Mouse (Mus musculus): ENCODE data around the gene Tmem248. TPM values are rescaled to one million over a fixed set of nuclear protein-coding genes. Genes with fewer than 3 reads are reported as not detected.

The Tmem248 gene
- total RNA-seq, 2 experiments from 2014 or later: 39.0 to 41.0 TPM

DNA sequence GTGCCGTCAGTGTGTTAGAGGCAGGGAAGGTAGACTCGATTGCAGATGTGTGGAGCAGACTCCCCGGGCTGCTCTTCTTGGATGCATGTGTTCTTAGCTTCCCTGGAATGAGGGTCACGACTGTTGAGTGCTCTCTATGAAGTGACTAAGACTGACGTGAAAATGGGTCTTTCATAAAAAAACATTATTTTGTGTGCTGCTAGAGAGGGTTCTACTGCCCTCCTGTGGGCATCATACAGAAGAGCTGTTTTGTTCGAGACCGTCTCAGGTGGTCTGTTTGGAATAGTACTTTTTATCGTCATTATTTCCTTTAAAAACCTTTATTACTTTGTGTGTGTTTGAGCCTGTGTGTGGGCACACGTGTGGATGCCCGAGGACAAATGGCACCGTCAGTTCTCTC, 46.6 kb downstream of the Tmem248 start:
- no peak for DNase-seq

DNA sequence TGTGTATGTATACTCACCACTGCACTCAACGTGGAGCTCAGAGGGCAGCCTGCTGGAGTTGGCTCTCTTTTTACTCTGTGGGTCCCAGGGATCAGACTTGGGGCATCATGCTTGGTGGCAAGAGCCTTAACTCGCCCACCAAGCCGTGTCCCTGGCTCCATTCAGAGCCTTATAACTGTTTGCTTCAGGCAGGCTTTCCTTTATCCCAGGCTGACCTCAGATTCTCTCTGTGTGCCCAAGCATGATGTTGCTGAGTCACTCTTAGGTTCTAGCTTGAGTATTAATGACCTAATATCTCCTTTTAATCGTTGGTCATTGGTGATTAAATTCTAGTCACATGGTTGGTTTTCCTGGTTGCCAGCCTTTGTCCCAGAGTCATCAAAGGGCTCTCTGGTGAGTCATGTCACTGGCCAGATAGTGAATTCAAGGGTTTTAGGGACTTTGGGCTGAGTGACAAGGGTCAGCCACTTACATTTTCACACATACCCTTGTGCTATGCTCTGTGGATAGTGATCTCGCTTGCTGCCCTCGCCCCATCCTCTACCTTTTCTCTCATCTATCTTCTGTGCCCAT, 47.6 kb downstream of the Tmem248 start:
- no peak for DNase-seq

DNA sequence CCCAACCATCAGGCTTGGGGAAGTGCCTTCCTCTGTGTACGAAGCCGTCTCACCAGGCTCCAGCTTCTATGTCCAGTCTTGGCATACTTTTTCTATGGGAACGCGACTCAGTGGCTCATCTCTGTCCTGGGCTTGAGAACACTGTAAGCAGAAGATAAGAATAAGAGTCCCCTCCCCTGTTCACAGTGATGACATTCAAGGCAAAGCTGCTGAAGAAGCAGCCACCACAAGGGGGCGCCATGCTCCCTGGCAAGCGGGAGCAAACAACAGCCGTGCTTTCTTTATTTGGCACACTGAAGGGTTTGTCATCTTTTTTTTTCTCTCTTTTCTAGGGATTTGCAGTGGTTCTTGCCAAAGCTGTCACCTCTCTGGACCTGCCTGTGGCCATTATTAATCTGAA, 49.8 kb downstream of the Tmem248 start:
- DNase-seq: no peak

DNA sequence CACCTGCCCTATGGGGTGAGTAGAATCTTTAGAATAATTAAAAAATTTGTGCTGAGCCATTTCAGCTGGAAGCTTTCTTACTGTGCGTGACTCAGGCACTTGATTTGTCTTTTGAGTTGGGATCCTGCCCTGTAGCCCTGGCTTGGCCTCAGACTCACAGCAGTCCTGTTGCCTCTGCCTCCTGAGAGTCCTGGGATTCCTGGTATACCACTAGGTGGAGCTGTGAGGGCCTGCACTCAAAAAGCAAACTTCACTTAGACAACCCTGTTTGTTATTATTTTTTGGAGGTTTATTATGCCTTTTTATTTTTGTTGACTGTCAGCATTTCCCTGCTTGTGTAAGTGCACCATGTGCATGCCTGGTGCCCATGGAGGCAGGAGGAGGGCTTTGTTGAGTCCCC, 50.4 kb downstream of the Tmem248 start:
- no peak for DNase-seq

DNA sequence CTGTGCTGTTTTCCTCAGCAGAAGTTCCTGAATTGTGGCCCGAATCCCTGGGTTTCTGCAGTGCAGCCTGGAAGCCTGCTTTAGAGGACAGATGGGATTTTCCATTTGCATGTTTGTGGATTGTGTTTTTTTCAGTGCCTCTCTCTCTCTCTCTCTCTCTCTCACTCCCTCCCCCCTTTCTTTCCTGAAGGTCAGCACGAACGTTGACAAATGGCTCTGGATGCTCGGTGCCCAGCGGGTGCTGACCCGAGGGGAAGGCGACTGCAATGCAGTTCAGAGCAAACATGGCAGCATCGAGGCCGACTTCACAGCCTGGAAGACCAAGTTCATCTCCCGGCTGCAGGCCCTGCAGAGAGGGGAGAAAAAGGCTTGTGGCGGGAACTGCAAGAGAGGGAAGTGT, 52.1 kb downstream of the Tmem248 start:
- no peak for DNase-seq

DNA sequence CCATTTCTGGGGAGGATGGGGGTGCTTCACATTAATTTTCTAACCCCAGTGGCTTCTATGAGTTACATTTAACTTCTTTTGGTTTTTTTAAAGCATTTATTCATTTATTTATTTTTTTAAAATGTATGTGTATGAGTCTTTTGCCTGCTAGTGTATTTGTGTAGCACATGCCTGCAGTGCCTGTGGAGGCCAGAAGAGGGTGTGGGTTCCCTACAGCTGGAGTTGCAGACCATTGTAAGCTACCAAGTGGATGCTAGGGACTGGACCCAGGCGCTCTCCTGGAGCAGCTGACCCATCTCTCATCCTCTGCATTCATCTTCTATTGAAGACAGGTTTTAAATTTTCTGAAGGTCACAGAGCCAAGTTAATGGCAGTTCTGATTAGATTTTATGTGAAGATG, 55.5 kb downstream of the Tmem248 start:
- no peak for DNase-seq

DNA sequence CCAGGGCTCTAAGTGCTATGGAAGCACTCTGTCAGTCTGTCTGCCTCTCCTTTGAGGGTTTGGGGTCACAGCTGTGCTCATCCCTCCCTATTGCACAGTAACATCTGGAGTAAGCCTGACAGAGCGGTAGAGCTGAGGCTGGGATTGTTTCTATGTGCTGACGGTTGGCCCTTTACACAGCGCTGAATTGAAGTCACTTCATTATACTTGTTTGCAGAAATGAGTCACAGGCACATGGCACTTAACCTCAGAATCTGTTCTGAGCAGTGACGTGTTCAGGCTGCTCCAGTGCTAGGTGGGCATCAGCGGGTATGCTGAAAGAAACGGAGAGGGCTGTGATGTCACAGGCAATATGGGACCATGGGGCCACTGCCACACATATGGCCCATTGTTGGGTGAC, 56.2 kb downstream of the Tmem248 start:
- DNase-seq: no peak

DNA sequence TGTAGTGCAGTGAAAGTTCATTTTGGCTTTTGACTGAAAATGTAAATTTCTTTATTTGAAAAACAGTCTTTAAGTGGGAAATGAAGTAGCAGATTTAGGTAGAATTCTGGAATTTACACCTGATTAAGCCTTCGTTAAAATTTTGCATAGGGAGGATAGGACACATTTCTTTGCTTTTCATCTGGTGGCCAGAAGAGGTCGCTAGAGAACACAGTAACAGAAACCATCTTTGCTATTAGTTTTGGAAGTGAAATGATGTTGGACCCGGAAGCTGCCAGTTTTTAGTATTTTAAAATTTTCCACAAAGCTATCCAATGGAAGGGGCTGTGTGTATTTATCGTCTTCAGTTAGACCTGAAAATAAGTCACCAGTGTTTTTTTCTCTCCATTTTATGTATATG, 58.6 kb downstream of the Tmem248 start:
- DNase-seq: no peak

DNA sequence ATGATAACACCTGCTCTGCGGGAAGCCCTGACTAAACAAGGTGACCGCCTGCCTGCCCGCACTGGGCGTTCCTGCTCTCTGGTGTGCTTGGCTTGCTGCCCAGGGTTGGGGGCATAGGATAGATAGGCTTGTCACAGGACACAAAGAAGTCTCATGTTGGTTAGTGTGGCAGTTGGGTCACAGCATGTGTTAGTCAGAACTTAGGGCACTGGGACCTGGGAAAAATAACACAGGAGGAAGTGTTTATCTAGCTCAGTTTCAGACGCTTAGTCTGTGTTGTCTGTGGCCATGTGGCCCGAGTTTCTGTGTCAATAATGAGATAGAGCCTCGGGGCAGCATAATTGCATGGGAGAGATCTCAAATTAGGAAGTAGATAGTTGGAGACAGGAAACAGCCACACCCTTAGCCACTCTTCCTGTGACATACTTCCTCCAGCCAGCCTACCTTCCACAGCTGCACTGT, 61.2 kb downstream of the Tmem248 start:
- no peak for DNase-seq

DNA sequence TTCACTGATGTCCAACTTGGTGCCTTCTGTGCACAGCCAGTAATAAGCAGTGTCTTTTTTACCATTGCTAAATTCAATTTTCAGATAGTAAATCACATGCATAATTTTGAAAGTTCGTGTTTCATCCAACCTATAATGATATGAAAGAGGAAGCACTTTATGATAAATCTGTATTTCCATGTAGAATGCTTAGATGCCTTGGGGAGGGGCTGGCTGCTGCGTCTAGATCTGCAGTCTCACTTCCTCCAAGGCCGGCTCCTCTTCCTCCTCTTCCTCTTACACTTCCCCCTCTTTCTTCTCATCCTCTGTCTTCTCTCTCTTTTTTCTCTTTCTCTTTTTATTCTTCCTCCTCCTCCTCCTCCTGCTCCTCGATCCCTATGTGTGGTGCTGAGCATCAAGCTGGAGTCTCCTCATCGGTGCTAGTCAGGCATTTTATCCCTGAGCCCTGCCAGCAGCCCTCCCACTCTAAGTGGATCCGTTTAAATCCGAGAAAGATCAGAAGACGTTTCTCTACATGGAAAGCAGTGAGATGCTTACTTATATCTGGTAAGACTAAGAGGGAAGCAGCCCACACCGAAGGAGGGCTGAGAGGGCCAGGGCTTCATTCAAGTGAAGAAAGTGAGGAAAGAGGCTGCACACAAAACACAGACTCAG, 66.3 kb downstream of the Tmem248 start:
- DNase-seq: no peak

DNA sequence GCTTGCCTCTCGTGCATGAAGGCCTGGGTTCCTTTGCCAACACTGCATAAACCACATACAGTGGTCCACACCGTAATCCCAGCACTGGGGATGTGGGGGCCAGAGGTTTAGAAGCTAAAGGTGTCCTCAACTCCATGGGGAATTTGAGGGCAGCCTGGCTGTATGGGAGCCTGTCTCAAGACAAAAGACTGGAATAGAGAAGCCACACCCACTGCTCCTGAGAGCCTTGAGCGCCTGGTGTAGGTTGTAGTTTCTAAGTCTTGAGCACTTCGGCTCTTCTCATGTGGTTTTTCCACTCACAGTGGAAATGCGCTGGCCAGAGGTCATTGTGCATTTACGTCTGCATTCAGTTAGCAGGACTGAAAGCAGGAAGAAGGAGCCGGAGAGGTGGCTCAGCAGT, 71.2 kb downstream of the Tmem248 start:
- no peak for DNase-seq

DNA sequence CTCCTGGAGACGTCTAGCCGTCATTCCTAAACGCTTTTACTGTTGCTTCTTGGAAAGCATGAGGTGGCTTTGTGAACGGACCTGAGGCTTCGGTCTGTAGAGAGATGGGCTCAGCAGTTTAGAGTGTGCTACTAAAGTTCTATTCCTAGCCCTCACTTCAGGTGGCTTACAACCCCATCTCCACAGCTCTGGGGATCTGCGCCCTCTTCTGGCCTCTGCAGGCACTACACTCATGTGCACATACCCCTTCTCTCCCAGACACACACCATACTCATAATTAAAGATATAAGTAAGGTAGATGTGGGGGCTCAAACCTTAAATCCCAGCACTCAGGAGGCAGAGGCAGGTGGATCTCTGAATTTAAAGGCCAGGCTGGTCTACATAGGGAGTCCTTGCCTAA, 73.4 kb downstream of the Tmem248 start:
- DNase-seq: no peak

DNA sequence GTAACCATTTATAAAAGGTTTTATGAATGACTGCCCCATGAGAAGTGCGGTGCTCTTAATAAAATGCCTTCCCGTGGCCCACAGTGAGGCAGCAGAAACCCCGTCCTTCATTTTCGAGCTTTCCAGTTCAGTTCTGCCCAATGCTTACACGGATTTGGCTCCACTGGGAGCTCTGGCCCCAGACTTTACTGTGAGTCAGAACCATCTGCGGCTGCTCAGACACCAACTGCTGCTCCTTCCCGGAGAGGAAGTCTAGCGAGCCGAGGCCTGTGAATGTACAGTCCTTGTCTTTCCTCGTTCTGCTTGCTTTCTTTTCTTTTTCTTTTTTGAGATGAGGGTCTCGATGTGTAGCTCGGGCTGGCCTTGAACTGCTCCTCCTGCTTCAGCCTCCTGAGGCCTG, 73.9 kb downstream of the Tmem248 start:
- DNase-seq: peak; percentile 66 to 67

DNA sequence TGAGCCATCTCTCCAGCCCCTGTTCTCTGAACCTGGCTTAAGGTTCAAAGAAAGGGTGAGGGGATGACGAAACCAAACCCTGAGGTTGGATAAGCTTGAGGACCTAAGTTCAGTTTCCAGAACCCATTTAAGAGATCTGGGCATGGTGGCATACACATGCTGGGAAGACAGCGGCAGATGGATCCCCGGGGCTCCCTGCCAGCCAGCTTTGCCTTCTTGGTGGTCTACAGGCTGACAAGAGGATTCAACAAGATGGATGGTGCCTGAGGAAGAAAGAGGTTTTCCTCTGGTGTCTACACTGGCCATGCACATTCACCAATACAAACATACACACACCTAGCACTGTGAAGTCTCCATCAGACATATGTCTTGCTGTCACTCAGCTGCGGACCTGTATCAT, 76.1 kb downstream of the Tmem248 start:
- no peak for DNase-seq

Other genes starting within 250 kb of the Tmem248 start
- gene Gusb, start 214.0 kb upstream of the Tmem248 start, total RNA-seq (2021): 10 to 100 TPM in 1 of 2 experiments, 1 to 10 TPM in 1; 9.7 to 10.6 TPM
- 10 to 100 TPM; 18.0 to 18.8 TPM for gene Asl, start 187.8 kb upstream of the Tmem248 start, total RNA-seq (2021)
- gene Crcp, start 187.8 kb upstream of the Tmem248 start, total RNA-seq (2021): 10 to 100 TPM; 37.0 to 38.2 TPM
- gene Tpst1, start 143.8 kb upstream of the Tmem248 start, total RNA-seq (2021): 10 to 100 TPM; 50.2 to 50.6 TPM
- gene Kctd7, start 72.2 kb upstream of the Tmem248 start, total RNA-seq (2021): 10 to 100 TPM in 1 of 2 experiments, 1 to 10 TPM in 1; 9.8 to 13.0 TPM
- gene Rabgef1, start 45.3 kb upstream of the Tmem248 start, total RNA-seq (2021): 10 to 100 TPM; 51.3 to 53.3 TPM
- 10 to 100 TPM; 76.4 to 78.2 TPM for gene Sbds, start 38.4 kb downstream of the Tmem248 start, total RNA-seq (2021)
- gene Tyw1, start 38.5 kb downstream of the Tmem248 start, total RNA-seq (2021): 10 to 100 TPM; 15.2 to 18.2 TPM
- gene Caln1, start 152.4 kb downstream of the Tmem248 start, total RNA-seq (2021): 100 to 1,000 TPM; 135 to 142 TPM
- 1 to 10 TPM; 1.2 to 3.0 TPM for gene A330070K13Rik, start 167.6 kb downstream of the Tmem248 start, total RNA-seq (2021)